Mouse (Mus musculus) liver, embryonic 13.5 days (tissue): ENCODE results near the gene Glis1. TPM values are rescaled to one million over a fixed set of nuclear protein-coding genes. Genes with fewer than 3 reads are reported as not detected.

Experiments used
- microRNA-seq: library from miRNA; unstranded; fragments of <30 nt; microRNA quantifications from one replicate; pipeline ENCODE4, GENCODE M21; 2016
- polyA plus RNA-seq: library from polyadenylated mRNA; unstranded; fragments of >200 nt; fragmentation: Nextera tagmentation; extraction: Ambion mirVana; gene quantifications from 2 replicates; pipeline ENCODE4 v1.2.1, GENCODE M21; 2015

Gene Glis1
- polyA plus RNA-seq, 1 experiment from 2014 or later = 0.69 TPM

Small RNAs within 50 kb of the gene (microRNA-seq; reads per million reads assigned to microRNA genes)
- not detected for gene Gm24804

Other genes with a start within 250 kb of the Glis1 start
- not detected in 2 replicates for gene Ldlrad1, start 225.4 kb upstream of the Glis1 start, polyA plus RNA-seq
- 16.8 and 18.1 TPM in 2 replicates for gene Lrrc42, start 181.1 kb upstream of the Glis1 start, polyA plus RNA-seq
- 9.1 and 9.2 TPM in 2 replicates for gene Hspb11, start 181.0 kb upstream of the Glis1 start, polyA plus RNA-seq
- gene Dio1, start 127.4 kb upstream of the Glis1 start, polyA plus RNA-seq = not detected in 2 replicates
- 28.1 and 28.7 TPM in 2 replicates for gene Yipf1, start 120.2 kb upstream of the Glis1 start, polyA plus RNA-seq
- gene Ndc1, start 66.8 kb upstream of the Glis1 start, polyA plus RNA-seq = 18.5 and 24.0 TPM in 2 replicates
- not detected in 2 replicates for gene Dmrtb1, start 249.6 kb downstream of the Glis1 start, polyA plus RNA-seq